Mouse (Mus musculus): Measurements from ENCODE around the gene Olfr458.
A peak's percentile ranks its signal among the peaks of the same experiment; 100 is the strongest.
"Not testable (repeated sequence)": the region's sequence is repeated elsewhere in the genome, so short reads cannot be mapped to it uniquely, and the experiment has no call there.

The Olfr458 gene

DNA sequence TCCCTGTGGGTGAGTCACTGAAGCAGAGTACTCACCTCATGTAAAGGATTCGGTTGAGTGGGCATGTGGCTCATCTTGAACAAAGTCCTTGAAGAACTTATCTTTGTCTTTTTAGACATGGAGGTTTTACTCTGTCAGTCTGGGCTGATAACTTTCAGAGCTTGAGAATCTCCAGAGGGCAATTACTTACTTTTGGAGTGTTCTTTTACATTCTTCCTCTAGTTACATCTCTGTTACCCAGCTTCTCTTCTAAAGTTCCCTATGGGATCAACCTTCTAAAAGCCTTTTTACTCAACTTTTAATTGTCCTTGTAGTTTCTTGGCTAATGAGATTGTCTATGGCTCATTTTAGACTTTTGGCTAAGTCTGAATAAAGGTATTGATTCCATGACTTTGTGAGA lies at the start of gene Olfr458:
Gene Olfr458, minus strand, starts transcription at position 101 of the 400 bp plus-strand sequence.
- DNase-seq (ENCODE audit: low read depth, low spot score): no peak

DNA sequence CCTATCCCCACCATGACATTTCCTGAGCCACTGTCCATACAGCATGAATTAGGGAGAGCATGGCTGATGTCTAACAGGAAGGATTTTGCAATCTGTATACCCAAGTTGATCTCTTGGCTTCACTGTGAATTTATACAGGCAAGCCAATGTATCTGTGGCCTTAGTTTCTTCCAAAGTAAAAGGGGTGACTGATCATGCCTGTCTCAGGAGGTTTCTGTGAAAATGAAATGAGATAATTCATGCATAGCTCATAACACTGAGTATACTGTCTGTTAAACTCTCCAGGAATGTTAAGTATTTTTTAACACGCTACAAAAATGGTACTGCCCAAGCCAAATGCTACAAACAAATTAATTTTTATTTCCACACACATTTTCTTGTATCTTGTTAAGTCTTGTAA lies 48.5 kb upstream of the Olfr458 start:
- peak; percentile 69 for DNase-seq (ENCODE audit: low read depth, low spot score)

DNA sequence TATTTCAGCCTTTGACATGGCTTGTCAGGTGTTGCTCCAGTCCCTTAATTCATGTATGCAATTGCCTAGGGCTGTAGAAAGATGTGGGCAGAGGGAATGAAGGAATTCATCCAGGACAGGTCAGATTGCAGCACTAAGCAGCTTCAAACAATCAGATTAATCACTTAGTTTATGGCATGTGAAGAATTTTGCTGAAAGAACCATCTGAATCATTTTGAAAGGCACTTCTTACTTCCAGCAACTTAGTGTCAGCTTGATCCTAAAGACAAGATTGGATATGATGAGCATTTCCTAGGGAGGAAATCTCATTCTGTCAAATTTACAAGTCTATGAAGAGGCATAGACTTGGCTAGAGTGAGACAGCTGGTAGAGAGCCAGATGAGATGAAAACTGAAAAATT lies 44.3 kb upstream of the Olfr458 start:
- DNase-seq (ENCODE audit: low read depth, low spot score): peak; percentile 70

DNA sequence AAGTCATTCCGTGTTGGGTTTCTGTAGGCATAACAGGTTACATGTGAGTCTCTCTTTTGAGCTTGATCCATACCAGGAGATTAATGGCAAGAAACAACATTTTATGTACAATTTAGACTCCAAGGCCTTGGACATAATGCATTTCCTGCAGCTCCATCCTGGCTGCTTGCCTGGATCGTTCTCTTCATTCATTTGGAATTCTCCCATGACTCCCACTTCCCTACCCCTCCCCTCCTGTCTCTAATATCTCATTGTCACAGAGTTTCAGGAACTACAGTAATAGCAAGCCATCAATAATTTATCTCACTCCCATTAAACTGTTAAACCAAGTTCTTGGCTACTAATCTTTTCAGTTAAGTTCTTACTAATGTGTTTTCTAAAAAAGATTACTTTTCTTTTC lies 38.5 kb upstream of the Olfr458 start:
- DNase-seq (ENCODE audit: low read depth, low spot score): peak; percentile 52

DNA sequence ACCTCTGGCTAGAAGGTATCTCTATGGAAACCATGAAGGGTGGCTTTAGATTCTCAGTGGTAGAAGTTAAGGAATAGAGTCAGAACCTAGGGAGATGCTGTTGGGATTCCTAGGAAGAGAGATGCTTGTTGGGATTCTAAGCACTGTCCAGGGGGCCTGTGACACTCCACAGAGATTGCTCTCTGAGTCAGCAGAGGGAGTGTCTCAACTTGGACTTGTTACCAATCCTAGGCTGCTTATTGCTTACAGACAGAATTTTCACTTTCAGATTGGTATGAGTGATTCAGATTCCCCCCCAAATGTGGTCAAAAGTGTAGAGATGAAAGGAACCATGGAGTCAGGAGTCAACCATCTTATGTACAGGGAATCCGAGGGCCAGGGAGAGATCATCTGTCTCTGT lies 24.7 kb upstream of the Olfr458 start:
- DNase-seq (ENCODE audit: low read depth, low spot score): no peak

DNA sequence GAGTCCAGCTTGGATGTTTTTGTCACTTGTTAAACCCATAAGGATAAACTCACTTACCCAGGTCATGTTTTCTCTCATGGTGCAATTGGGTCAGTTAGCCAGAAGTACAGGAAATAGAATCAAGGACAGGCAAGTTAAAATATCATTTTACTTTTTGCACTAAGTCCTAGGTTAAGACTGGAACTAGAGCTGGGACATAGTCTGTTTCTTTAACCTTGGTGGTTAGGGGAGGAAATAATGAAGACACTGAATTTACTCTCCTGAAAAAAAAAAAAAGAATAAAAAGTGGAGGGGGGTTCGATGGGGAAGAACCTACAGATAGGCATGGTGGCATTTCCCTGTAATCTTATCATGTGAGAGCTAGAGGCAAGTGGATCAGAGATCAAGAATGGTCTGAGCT lies 22.1 kb upstream of the Olfr458 start, which contains the start of gene Olfr456:
Gene Olfr456, minus strand, starts transcription at position 101 of the 400 bp plus-strand sequence.
- no peak for DNase-seq (ENCODE audit: low read depth, low spot score)

DNA sequence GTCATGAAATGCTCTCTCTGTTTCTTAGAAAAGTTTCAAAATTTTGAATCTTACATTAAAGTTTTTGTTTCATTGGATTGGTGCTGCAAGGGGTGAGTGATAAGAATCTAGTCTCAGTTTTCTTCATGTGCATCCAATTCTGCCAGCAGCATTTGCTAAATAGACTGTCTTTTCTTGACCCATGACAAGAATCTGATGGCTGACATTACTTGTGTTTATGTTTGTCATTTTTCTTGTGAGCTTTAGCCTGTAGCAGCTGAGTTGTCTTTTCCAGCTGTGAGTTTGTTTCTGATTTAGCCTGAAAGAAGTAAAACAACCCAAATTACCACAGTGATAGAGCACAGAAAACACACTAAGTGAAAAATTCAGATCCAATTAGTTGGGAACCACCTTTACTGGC lies 19.6 kb upstream of the Olfr458 start:
- no peak for DNase-seq (ENCODE audit: low read depth, low spot score)

DNA sequence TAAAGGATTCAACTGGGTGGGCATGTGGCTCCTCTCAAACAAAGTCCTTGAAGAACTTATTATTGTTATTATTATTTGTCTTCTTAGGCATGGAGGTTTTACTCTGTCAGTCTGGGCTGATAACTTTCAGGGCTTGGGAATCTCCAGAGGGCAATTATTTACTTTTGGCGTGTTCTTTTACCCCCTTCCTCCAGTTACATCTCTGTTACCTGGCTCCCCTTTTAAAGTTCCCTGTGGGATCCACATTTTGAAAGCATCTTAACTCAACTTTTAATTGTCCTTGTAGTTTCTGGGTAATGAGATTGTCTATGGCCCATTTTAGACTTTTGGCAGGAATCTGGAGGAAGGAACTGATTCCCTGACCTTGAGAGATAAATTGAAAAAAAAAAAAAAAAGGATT lies 11.2 kb upstream of the Olfr458 start, which contains the start of gene Olfr457:
Gene Olfr457, minus strand, starts transcription at position 101 of the 400 bp plus-strand sequence.
- no peak for DNase-seq (ENCODE audit: low read depth, low spot score)

DNA sequence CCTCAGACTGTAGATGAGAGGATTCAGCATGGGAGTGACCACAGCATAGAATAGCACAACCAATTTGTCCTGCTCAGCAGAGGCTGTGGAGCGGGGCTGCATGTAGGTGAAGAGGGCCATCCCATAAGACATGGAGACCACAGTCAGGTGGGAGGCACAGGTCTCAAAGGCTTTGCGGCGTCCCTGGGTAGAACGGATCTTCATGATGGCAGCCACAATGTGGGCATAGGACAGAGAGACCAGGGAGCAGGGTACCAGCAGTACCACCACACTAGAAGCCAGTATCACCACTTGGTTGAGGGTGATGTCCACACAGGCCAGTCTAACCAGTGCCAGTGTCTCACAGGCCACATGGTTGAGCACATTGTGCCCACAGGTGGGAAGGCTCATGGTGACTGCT lies 6.3 kb upstream of the Olfr458 start:
- not testable (repeated sequence) for DNase-seq (ENCODE audit: low read depth, low spot score)

DNA sequence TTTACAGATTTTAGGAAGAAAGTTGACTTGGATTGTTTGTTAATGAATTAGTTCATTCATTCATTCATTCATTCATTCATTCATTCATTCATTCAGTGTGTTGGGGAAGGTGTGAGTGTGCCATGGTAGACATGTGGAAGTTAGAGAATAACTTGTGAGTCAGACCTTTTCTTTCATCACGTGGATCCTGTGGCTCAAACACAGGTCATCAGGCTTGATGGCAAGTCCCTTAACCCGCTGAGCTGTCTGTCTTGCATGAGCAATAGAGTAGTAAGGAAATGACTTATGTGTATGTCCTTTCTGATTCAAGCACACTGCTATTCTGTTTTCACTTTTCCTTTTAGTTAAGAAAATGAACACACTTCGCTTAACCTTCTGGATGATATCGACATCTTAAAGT lies 5.5 kb upstream of the Olfr458 start:
- peak; percentile 68 for DNase-seq (ENCODE audit: low read depth, low spot score)

DNA sequence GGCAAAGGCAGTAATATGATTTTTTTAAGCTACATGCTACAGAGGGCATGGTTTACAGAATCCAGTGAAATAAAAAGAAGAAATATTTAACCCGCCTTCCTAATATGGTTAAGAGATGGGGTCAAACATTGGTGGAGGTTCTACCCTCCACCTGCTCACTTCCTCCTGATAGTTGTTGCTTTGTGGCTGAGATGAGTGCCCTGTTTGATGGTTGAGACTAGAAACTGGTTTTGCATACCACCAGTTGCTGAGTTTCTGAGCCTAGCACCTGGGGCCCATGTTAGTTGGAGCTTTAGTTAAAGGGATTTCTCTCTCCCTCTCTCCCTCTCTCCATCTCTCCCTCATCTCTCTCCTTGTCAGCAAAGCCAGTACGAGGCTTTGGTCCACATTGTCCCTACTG lies 17.6 kb downstream of the Olfr458 start:
- DNase-seq (ENCODE audit: low read depth, low spot score): no peak

DNA sequence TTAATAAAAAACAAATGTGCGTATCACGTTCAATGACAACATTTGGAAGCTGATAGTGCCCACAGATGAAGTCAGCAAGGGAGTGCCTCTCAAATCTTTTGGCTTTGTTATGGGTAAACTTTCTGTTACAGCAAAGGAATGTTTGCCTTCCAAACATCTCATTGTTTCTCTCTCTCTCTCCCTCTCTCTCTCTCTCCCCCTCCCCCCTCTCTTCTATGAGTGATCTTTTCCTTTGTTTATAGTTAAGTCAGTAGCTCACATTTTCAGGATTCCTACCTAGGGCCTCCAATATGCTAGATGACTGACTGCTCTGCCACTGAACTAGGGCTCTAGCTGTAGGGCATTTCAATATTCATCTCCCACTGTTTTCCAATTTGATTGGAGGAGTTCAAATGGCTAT lies 20.5 kb downstream of the Olfr458 start:
- DNase-seq (ENCODE audit: low read depth, low spot score): peak; percentile 64

DNA sequence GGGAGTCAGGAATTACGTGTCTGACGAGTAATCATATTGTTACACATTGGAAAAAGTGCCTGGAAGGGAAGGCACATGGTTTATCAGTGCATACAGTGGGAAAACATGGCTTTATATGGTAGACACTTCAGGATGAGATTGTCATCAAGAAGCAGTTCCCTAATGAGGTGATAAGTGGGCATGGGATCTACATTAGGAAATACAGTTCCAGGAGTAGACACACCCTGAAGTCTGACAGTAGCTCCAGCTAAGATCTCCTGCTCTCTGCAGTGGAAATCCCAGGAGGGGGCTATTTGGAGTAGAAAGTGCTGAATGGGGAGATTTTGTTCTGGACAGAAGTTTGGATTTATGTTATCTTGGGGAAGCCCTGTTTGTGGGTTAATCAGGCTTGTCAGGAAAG lies 23.6 kb downstream of the Olfr458 start:
- DNase-seq (ENCODE audit: low read depth, low spot score): peak; percentile 21

DNA sequence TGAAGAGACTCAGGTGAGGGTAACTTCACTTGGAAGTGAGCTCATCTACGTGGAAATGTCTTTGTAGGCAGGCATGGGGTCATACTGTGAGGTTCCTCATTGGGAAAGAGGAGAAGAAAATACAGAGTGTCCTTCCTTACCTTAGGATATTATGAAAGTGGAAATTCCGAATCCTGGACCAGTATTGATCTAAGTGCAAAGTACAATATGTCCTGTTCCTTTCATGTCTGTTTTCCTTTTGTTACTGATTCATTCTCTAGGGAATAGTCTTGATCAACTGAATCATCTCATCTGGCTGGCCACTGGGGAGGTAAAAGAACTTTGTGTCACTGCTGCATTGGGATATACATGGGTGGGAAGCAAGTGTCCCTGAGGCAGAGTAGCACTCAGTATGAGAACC lies 29.5 kb downstream of the Olfr458 start:
- DNase-seq (ENCODE audit: low read depth, low spot score): no peak

DNA sequence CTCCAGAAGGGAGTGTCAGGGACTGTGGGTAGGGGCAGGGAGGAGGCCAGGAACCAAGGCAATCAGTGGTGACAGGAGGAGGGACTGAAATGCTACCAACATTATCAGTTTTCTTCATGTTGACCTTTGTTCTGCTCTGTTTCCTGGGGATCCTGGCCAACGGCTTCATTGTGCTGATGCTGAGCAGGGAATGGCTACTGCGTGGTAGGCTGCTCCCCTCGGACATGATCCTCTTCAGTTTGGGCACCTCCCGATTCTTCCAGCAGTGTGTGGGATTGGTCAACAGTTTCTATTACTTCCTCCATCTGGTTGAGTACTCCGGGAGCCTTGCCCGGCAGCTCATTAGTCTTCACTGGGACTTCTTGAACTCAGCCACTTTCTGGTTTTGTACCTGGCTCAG lies 30.6 kb downstream of the Olfr458 start, which contains the start of gene Tas2r126:
Gene Tas2r126, plus strand, starts transcription at position 90 of the 400 bp plus-strand sequence.
- no peak for DNase-seq (ENCODE audit: low read depth, low spot score)

DNA sequence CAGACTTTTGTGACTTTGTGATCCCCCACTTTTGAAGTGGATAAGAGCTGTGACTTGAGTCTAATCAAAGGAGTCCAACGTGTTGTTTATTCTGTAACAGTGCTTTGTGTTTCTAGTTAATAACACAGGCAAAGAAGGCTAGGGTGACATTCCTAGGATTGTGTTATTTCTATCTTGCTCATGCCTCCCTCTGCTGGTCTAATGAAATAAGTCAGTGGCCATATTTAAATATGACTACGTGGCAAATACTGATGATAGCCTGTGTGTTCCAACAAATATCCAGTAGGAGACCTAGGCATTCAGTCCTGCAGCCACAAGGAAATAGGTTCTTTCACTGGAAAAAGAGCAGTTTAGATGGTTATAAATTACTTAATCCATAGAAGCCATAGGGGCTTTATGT lies 31.4 kb downstream of the Olfr458 start:
- DNase-seq (ENCODE audit: low read depth, low spot score): peak; percentile 84

DNA sequence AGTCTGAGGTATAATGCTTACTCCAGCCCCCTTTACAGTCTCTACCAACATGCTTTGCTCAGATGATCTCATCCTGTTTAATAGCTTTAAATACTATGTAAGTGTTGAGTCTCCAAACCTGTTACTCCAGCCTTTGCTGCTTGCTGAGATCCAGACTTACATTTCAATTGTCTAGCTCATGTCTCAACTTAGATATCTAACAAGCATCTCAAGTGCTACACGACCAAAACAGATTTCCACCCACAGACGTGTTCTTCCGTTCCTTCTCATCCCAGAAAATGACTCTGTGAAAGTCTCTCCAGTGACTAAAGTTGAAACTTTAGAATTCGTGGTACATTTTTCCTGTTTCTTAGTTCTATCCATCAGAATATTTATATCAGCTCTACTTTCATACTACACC lies 38.7 kb downstream of the Olfr458 start:
- DNase-seq (ENCODE audit: low read depth, low spot score): no peak

DNA sequence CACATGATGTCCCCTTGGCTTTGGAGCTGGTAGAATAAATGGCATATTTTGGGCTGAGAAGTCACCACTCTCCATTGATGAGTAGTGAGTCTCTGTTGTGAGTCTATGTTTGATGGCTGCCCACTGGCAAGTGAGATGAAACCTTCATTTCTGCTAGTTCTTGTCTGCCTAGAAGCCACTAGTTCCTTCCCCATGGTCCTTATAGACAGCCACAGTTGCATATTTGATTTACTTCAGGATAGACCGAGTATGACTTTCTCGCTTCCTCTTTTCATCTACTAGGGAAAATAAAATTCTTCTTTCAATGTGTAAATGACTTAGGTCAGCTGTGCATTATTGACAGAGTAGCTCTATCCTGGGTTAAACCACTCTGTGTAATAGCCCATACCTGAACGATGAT lies 40.5 kb downstream of the Olfr458 start:
- no peak for DNase-seq (ENCODE audit: low read depth, low spot score)

DNA sequence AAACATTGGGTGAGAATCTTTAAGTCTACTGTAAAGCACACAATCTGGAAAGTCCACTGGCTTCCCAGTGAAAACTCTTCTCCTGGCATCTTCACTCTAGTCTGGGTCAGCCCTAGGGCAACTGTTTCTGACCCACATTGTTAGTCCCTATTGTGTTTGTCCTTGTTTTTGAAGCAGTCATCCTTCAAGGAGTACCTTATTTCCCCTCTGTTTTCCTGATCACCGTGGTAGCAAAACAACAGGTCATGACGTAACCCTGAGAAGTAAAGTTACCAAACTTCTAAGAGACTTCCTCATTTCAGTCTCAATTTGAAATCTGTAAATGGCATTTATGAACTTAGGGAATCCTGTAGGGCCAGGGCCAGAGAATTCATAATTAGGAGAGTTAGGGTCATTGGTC lies 43.6 kb downstream of the Olfr458 start:
- peak; percentile 40 for DNase-seq (ENCODE audit: low read depth, low spot score)

DNA sequence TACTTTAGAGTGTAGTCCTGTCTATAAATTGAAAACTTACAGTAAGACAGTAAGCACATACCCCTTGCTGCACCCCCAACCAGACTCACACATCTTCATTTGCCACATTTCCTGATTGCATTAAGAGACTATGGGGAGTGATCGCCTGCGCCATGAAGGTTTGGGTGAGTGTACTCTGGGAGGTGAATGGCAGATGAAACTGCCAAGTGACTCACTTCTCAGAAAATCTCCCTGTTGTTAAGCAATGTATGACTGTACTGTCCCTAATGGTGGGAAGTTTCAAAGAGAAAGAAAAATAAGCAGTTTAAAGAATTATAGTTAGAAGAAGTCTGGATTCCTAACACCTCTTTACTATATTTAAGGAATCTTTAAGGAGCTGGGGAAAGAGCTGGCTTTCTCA lies 45.6 kb downstream of the Olfr458 start:
- peak; percentile 91 for DNase-seq (ENCODE audit: low read depth, low spot score)

All from 3T3-L1 (cell line).